Mouse (Mus musculus): ENCODE data around the gene Rexo2. TPM values are rescaled to one million over a fixed set of nuclear protein-coding genes. Genes with fewer than 3 reads are reported as not detected.
A peak's percentile ranks its signal among the peaks of the same experiment; 100 is the strongest.

Rexo2 gene
- total and polyA plus RNA-seq, 3 experiments, result 226 to 280 (median 259) TPM

DNA sequence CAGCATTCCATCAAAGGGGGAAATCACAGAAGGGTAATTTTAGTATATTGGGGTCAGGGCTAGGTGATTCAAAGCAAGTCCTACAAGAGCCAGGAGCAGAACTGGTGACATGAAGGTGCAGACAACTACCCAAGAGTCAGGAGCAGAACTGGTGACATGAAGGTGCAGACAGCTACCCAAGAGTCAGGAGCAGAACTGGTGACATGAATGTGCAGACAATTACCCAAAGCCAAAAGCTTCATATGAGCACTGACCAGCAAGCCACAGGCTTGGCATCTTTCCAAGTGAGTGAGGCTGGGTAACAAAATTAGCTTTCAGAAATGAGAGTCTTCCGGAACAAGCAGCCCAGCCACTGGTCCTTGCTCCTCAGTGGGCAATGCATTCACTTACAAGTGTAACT, 34.9 kb upstream of the Rexo2 start:
- Histone ChIP-seq H3K4me3 (ENCODE audit: low read depth, low read length) (no peak overlapping the region), H3K4me1 (ENCODE audit: insufficient read depth, low read depth, low read length) (no peaks in the 10 kb centered on the region), H3K27me3 (ENCODE audit: insufficient read depth, low read length) (peaks cover 9% of the 10 kb centered on the region; the same call in 1 of the 2 replicates), H3K9me3 (replicated peaks) (no peaks in the 10 kb centered on the region), H3K36me3 (replicated peaks) (no peaks in the 10 kb centered on the region)
- ATAC-seq (ENCODE audit: extremely low read depth, insufficient number of reproducible peaks, low FRiP score, poor library complexity, severe bottlenecking) (no peak), DNase-seq (ENCODE audit: low spot score) (no peak)
- TF ChIP-seq GATA2 (IDR thresholded peaks at IDR 0.05; ENCODE audit: borderline replicate concordance, low read depth, low read length) (no peak), GATA1 (IDR thresholded peaks at IDR 0.05; ENCODE audit: borderline replicate concordance, low read length) (no peak), CTCF (IDR thresholded peaks at IDR 0.05; ENCODE audit: low read depth, low read length) (no peak), TAL1 (conservative IDR thresholded peaks at IDR 0.05; ENCODE audit: low read depth, low read length) (no peak), POLR2AphosphoS5 (IDR thresholded peaks at IDR 0.05; ENCODE audit: insufficient replicate concordance, low read depth, low read length) (no peak)

DNA sequence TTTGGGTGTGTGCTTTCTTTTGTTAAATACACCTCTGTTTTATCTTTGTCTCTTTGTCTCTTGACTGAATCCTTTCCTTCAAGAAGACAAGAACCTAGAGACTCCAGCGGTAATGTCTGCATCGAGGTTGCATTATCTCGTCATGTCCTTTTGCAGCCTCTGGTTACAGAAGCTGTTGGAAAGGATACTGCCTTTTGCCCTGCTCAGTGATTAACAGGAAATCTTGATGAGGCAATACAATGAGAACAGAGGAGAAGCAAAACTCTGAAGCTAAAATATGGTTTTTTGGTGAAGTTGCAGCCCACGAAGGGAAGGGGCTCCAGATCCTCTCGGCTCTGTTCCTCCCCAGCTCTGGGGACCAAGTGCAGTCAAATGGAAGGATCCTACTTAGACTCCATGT, 29.7 kb upstream of the Rexo2 start:
- no peak overlapping the region for H3K4me3 ChIP-seq (ENCODE audit: low read depth, low read length)
- ATAC-seq (ENCODE audit: extremely low read depth, insufficient number of reproducible peaks, low FRiP score, poor library complexity, severe bottlenecking), result no peak
- no peaks in the 10 kb centered on the region for H3K4me1 ChIP-seq (ENCODE audit: insufficient read depth, low read depth, low read length)
- no peak for DNase-seq (ENCODE audit: low spot score)
- H3K27me3 ChIP-seq (ENCODE audit: insufficient read depth, low read length), result peaks cover 16% of the 10 kb centered on the region
- TF ChIP-seq POLR2AphosphoS5 (IDR thresholded peaks at IDR 0.05; ENCODE audit: insufficient replicate concordance, low read depth, low read length) (no peak), TAL1 (conservative IDR thresholded peaks at IDR 0.05; ENCODE audit: low read depth, low read length) (no peak), GATA2 (IDR thresholded peaks at IDR 0.05; ENCODE audit: borderline replicate concordance, low read depth, low read length) (no peak), CTCF (IDR thresholded peaks at IDR 0.05; ENCODE audit: low read depth, low read length) (no peak), GATA1 (IDR thresholded peaks at IDR 0.05; ENCODE audit: borderline replicate concordance, low read length) (no peak)
- H3K9me3 ChIP-seq (replicated peaks), result no peaks in the 10 kb centered on the region
- H3K36me3 ChIP-seq (replicated peaks), result no peaks in the 10 kb centered on the region

DNA sequence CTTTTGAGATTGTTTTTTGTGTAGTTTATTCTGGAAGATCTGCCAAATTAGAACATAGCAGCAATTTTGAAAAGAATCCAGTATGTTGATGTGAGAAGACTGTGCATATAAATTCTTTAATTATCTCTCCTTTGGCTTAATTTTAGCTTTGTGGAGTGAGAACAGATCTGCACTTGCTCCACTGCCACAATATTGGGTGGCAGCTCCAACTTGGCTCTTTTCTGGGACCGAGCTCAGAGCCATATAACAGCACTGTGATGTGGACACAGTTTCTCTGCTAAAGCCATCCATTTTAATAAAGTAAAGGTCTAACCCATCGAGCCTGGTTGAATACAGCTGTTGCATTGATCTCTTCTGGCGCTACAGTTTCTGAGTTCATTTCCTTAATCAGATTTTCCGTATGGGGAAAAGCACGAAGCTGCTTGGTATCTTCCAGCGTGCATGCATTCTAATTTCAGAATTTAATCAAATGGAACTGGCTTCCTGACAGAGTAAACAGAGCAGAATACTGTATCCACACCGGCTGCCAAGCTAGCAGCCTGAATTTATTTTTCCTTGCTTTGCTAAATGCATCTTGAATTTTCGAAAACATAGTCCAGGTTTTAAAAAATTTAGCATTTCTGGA, 24.4 kb upstream of the Rexo2 start:
- no peaks in the 10 kb centered on the region for H3K9me3 ChIP-seq (replicated peaks)
- DNase-seq (ENCODE audit: low spot score), result no peak
- no peak for TF ChIP-seq TAL1 (conservative IDR thresholded peaks at IDR 0.05; ENCODE audit: low read depth, low read length)
- TF ChIP-seq CTCF (IDR thresholded peaks at IDR 0.05; ENCODE audit: low read depth, low read length), result no peak
- no peak for TF ChIP-seq POLR2AphosphoS5 (IDR thresholded peaks at IDR 0.05; ENCODE audit: insufficient replicate concordance, low read depth, low read length)
- TF ChIP-seq GATA2 (IDR thresholded peaks at IDR 0.05; ENCODE audit: borderline replicate concordance, low read depth, low read length), result no peak
- no peak for TF ChIP-seq GATA1 (IDR thresholded peaks at IDR 0.05; ENCODE audit: borderline replicate concordance, low read length)
- H3K36me3 ChIP-seq (replicated peaks), result no peaks in the 10 kb centered on the region
- ATAC-seq (ENCODE audit: extremely low read depth, insufficient number of reproducible peaks, low FRiP score, poor library complexity, severe bottlenecking), result no peak
- H3K27me3 ChIP-seq (ENCODE audit: insufficient read depth, low read length), result peaks cover 19% of the 10 kb centered on the region
- H3K4me3 ChIP-seq (ENCODE audit: low read depth, low read length), result no peak overlapping the region
- no peaks in the 10 kb centered on the region for H3K4me1 ChIP-seq (ENCODE audit: insufficient read depth, low read depth, low read length)

DNA sequence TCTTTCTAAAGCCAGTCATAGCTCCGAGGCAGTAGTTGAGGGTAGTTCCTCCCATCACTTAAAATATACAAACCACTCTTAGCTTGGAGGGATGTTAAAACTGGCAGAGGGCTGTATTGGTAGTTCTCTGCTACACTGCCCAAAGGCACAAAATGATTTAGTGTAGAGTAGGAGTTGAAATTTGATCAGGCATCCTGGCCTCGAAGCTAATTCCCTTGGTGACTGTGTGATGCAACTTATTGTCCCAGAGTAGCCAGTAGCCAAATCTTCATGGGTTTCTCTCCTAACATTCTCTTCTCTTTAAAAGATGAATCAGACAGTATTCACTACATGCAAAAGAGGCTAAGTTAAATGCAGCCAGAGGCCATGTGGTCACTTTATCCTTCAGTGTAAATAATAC, 22.6 kb upstream of the Rexo2 start:
- Histone ChIP-seq H3K4me3 (ENCODE audit: low read depth, low read length) (no peak overlapping the region), H3K9me3 (replicated peaks) (no peaks in the 10 kb centered on the region), H3K27me3 (ENCODE audit: insufficient read depth, low read length) (peaks cover 14% of the 10 kb centered on the region), H3K36me3 (replicated peaks) (no peaks in the 10 kb centered on the region), H3K4me1 (ENCODE audit: insufficient read depth, low read depth, low read length) (no peaks in the 10 kb centered on the region)
- TF ChIP-seq CTCF (IDR thresholded peaks at IDR 0.05; ENCODE audit: low read depth, low read length) (no peak), GATA2 (IDR thresholded peaks at IDR 0.05; ENCODE audit: borderline replicate concordance, low read depth, low read length) (no peak), GATA1 (IDR thresholded peaks at IDR 0.05; ENCODE audit: borderline replicate concordance, low read length) (no peak), TAL1 (conservative IDR thresholded peaks at IDR 0.05; ENCODE audit: low read depth, low read length) (no peak)
- DNase-seq (ENCODE audit: low spot score) (no peak), ATAC-seq (ENCODE audit: extremely low read depth, insufficient number of reproducible peaks, low FRiP score, poor library complexity, severe bottlenecking) (no peak)

DNA sequence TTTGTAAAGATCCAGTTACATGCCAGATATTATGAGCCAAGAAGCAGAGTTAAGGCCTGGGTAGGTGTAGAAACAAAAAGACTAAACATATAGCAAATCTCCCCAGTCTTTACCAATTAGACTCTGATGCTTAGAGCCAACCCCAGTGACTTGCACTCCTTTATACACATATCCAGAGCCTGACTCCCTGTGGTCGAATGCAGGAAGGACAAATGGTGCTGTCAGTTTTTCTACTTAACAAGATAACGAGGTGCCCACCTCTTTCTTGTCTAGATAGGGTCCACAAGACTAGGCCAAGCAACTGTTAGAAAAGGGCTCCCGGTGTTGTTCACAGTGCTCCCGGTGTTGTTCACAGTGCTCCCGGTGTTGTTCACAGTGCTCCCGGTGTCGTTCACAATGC, 20.8 kb upstream of the Rexo2 start:
- TF ChIP-seq CTCF (IDR thresholded peaks at IDR 0.05; ENCODE audit: low read depth, low read length), result no peak
- no peak for TF ChIP-seq POLR2AphosphoS5 (IDR thresholded peaks at IDR 0.05; ENCODE audit: insufficient replicate concordance, low read depth, low read length)
- TF ChIP-seq TAL1 (conservative IDR thresholded peaks at IDR 0.05; ENCODE audit: low read depth, low read length), result no peak
- no peak for TF ChIP-seq GATA1 (IDR thresholded peaks at IDR 0.05; ENCODE audit: borderline replicate concordance, low read length)
- no peak for TF ChIP-seq GATA2 (IDR thresholded peaks at IDR 0.05; ENCODE audit: borderline replicate concordance, low read depth, low read length)
- peaks cover 2% of the 10 kb centered on the region for H3K36me3 ChIP-seq (replicated peaks)
- no peaks in the 10 kb centered on the region for H3K9me3 ChIP-seq (replicated peaks)
- peaks cover 3% of the 10 kb centered on the region; the same call in 1 of the 2 replicates for H3K4me1 ChIP-seq (ENCODE audit: insufficient read depth, low read depth, low read length)
- H3K4me3 ChIP-seq (ENCODE audit: low read depth, low read length), result no peak overlapping the region
- no peak for ATAC-seq (ENCODE audit: extremely low read depth, insufficient number of reproducible peaks, low FRiP score, poor library complexity, severe bottlenecking)
- no peak for DNase-seq (ENCODE audit: low spot score)
- H3K27me3 ChIP-seq (ENCODE audit: insufficient read depth, low read length), result peaks cover 10% of the 10 kb centered on the region

DNA sequence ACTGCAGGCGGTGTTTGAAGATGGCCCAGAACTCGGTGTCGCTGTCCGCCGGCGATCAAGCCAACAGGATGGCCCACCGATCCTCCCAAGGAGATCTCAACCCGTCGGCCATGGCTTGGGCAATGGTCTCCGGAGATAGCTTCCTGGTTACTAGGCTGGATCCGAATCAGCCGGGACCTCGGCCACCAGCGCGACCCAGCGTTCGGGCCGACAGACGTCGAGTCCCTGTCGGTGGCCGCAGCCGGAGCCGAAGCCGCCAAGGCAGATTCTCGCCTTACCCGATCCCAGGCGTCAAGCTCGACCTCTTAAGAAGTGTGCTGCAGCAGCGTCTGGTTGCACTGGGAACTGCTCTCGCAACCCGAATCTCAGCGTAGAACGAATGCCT, 15.1 kb upstream of the Rexo2 start:
- no peaks in the 10 kb centered on the region for H3K27me3 ChIP-seq (ENCODE audit: insufficient read depth, low read length)
- H3K4me1 ChIP-seq (ENCODE audit: insufficient read depth, low read depth, low read length), result peaks cover 26% of the 10 kb centered on the region
- DNase-seq (ENCODE audit: low spot score) (no peak), ATAC-seq (ENCODE audit: extremely low read depth, insufficient number of reproducible peaks, low FRiP score, poor library complexity, severe bottlenecking) (no peak)
- peaks cover 34% of the 10 kb centered on the region for H3K36me3 ChIP-seq (replicated peaks)
- no peak for TF ChIP-seq POLR2AphosphoS5 (IDR thresholded peaks at IDR 0.05; ENCODE audit: insufficient replicate concordance, low read depth, low read length)
- TF ChIP-seq TAL1 (conservative IDR thresholded peaks at IDR 0.05; ENCODE audit: low read depth, low read length), result no peak
- TF ChIP-seq CTCF (IDR thresholded peaks at IDR 0.05; ENCODE audit: low read depth, low read length), result no peak
- TF ChIP-seq GATA2 (IDR thresholded peaks at IDR 0.05; ENCODE audit: borderline replicate concordance, low read depth, low read length), result no peak
- no peak for TF ChIP-seq GATA1 (IDR thresholded peaks at IDR 0.05; ENCODE audit: borderline replicate concordance, low read length)
- peak overlapping the region; percentile 91 for H3K4me3 ChIP-seq (ENCODE audit: low read depth, low read length)
- H3K9me3 ChIP-seq (replicated peaks), result no peaks in the 10 kb centered on the region
